Mouse (Mus musculus) lung, postnatal 25 days (tissue): ENCODE measurements at regions not wholly inside any gene's neighbourhood (a gene's known extent, or its start where the extent isn't known, plus 50 kb on each side); places are given as distances from the start of the nearest gene placed in this dataset.

Experiments
- DNase-seq: peaks from one replicate; pipeline ENCODE4 v3.0.0; 2022; ENCODE audit warnings: low spot score

- no peak for DNase-seq
These were observed 304.9 kb downstream of the Satb1 start for GRCm38 (mm10) chr17:51528161-51528560.

- DNase-seq, result no peak
These were observed 306.2 kb downstream of the Satb1 start for GRCm38 (mm10) chr17:51526881-51527280.

GRCm38 (mm10) chr17:51526464-51526863 is 306.6 kb downstream of the Satb1 start:
- no peak for DNase-seq

GRCm38 (mm10) chr17:51526021-51526420 is 307.1 kb downstream of the Satb1 start:
- DNase-seq, result no peak

GRCm38 (mm10) chr17:51525219-51525618 is 307.9 kb downstream of the Satb1 start:
- no peak for DNase-seq

GRCm38 (mm10) chr17:51511917-51512316 is 321.2 kb downstream of the Satb1 start:
- no peak for DNase-seq

GRCm38 (mm10) chr17:51500751-51501150 is 321.6 kb upstream of the Tbc1d5 start:
- no peak for DNase-seq

- DNase-seq, result no peak
These were observed 320.4 kb upstream of the Tbc1d5 start for GRCm38 (mm10) chr17:51499541-51499940.

GRCm38 (mm10) chr17:51495038-51495437 is 315.9 kb upstream of the Tbc1d5 start:
- no peak for DNase-seq

GRCm38 (mm10) chr17:51489386-51489785 is 310.2 kb upstream of the Tbc1d5 start:
- DNase-seq, result no peak

GRCm38 (mm10) chr17:51487918-51488445 is 308.8 kb upstream of the Tbc1d5 start:
- no peak for DNase-seq

GRCm38 (mm10) chr17:51477810-51478209 is 298.7 kb upstream of the Tbc1d5 start:
- DNase-seq, result no peak

GRCm38 (mm10) chr17:51477404-51477803 is 298.3 kb upstream of the Tbc1d5 start:
- DNase-seq, result no peak

GRCm38 (mm10) chr17:51462137-51462880 is 283.2 kb upstream of the Tbc1d5 start:
- no peak for DNase-seq

- no peak for DNase-seq
These were observed 282.1 kb upstream of the Tbc1d5 start for GRCm38 (mm10) chr17:51461248-51461647.

- DNase-seq, result peak; percentile 26
These were observed 280.0 kb upstream of the Tbc1d5 start for GRCm38 (mm10) chr17:51459119-51459518.

GRCm38 (mm10) chr17:51415746-51416145 is 236.6 kb upstream of the Tbc1d5 start:
- DNase-seq, result no peak

GRCm38 (mm10) chr17:51414304-51414703 is 235.2 kb upstream of the Tbc1d5 start:
- DNase-seq, result no peak

- DNase-seq, result no peak
These were observed 234.6 kb upstream of the Tbc1d5 start for GRCm38 (mm10) chr17:51413741-51414140.

GRCm38 (mm10) chr17:51411545-51412094 is 232.5 kb upstream of the Tbc1d5 start:
- DNase-seq, result no peak

GRCm38 (mm10) chr17:51408894-51409293 is 229.7 kb upstream of the Tbc1d5 start:
- no peak for DNase-seq

GRCm38 (mm10) chr17:51408367-51408766 is 229.2 kb upstream of the Tbc1d5 start:
- peak; percentile 6 for DNase-seq

GRCm38 (mm10) chr17:51407046-51407445 is 227.9 kb upstream of the Tbc1d5 start:
- no peak for DNase-seq

- DNase-seq, result no peak
These were observed 225.9 kb upstream of the Tbc1d5 start for GRCm38 (mm10) chr17:51405059-51405458.
